Mouse (Mus musculus) liver, postnatal 0 days (tissue): Measurements from ENCODE around the gene Cspg4. TPM values are rescaled to one million over a fixed set of nuclear protein-coding genes. Genes with fewer than 3 reads are reported as not detected.

ENCODE experiments used
- ATAC-seq: fragments of 200-750 bp; cut with Nextera tagmentation; 2 replicates; pipeline ENCODE4 v1.8.0; 2017; ENCODE audit warnings: mild to moderate bottlenecking, moderate library complexity
- DNase-seq: peaks from one replicate; pipeline ENCODE4 v3.0.0-alpha.2; 2016
- H3K27ac ChIP-seq: fragments of 300-500 bp; sonication (generic); 2 replicates; pipeline ENCODE4 v1.5.1; 2014; ENCODE audit warnings: antibody characterized with exemption, moderate library complexity, mild to moderate bottlenecking, low read depth
- H3K27me3 ChIP-seq: fragments of 300-500 bp; sonication (generic); 2 replicates; pipeline ENCODE4 v1.6.1; 2014; ENCODE audit warnings: low read length, control low read depth, mixed read lengths; ENCODE audit not compliant: insufficient read depth
- H3K36me3 ChIP-seq: fragments of 300-500 bp; sonication (generic); replicated peaks from 2 replicates; pipeline ENCODE4 v1.6.1; 2014; ENCODE audit warnings: mild to moderate bottlenecking, control low read depth, low read length, moderate library complexity, mixed read lengths; ENCODE audit not compliant: insufficient read depth
- H3K4me1 ChIP-seq: fragments of 300-500 bp; sonication (generic); 2 replicates; pipeline ENCODE4 v1.6.1; 2014; ENCODE audit warnings: antibody characterized with exemption, mild to moderate bottlenecking, control low read depth; ENCODE audit not compliant: insufficient read depth
- H3K4me2 ChIP-seq: fragments of 300-500 bp; sonication (generic); 2 replicates; pipeline ENCODE4 v1.6.1; 2014; ENCODE audit warnings: low read depth, mild to moderate bottlenecking, low read length, moderate library complexity, mixed read lengths
- H3K4me3 ChIP-seq: fragments of 300-500 bp; sonication (generic); 2 replicates; pipeline ENCODE4 v1.5.1; 2014; ENCODE audit warnings: low read depth, low read length
- H3K9ac ChIP-seq: fragments of 300-500 bp; sonication (generic); replicated peaks from 2 replicates; pipeline ENCODE4 v1.6.1; 2014; ENCODE audit warnings: mild to moderate bottlenecking, moderate library complexity
- H3K9me3 ChIP-seq: fragments of 300-500 bp; sonication (generic); 2 replicates; pipeline ENCODE4 v1.6.1; 2016; ENCODE audit warnings: mild to moderate bottlenecking, control low read depth, low read length, mixed read lengths
- CTCF ChIP-seq: sonication (generic); IDR thresholded peaks from 2 replicates; pipeline ENCODE4 v1.5.1; 2016; ENCODE audit warnings: antibody characterized with exemption, low read depth
- EP300 ChIP-seq: IDR thresholded peaks from 2 replicates; pipeline ENCODE4 v1.6.1; 2016; ENCODE audit warnings: antibody characterized with exemption, low read depth, mild to moderate bottlenecking
- WGBS: fragments of 180-500 bp; shearing (Covaris S2); extraction: QIAGEN DNeasy Blood & Tissue Kit; methylation state at CpG from one replicate; pipeline ENCODE4 v1.1.7; 2014; ENCODE audit not compliant: insufficient replicate concordance; 5-methylcytosine and 5-hydroxymethylcytosine counted together
- polyA plus RNA-seq: library from polyadenylated mRNA; unstranded; fragments of >200 nt; fragmentation: Nextera tagmentation; extraction: Ambion mirVana; gene quantifications from 2 replicates; pipeline ENCODE4 v1.2.1, GENCODE M21; 2015

Gene Cspg4
- polyA plus RNA-seq, 1 experiment from 2014 or later = 0.13 TPM

DNA sequence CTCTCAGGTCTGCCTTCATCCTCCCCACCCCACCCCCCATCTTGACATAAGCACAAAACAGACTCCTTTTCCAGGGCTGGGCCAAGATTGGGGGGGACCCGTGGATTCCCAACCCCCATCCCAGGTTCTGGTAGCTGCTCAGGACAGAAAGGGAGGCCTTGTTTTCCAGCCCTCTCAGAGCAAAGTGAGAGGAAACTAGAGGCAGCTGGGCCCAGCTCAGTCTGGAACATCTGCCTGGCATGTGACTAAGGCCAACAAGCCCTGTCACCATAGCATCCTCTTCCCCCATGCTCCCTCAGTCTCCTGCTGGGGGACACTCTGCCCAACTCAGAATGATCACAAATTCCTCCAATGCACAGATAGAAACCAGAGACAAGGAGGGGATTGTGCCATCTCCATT is 50.3 kb downstream of the Cspg4 start:
- DNase-seq (no peak), ATAC-seq (no peak)
- H3K9ac ChIP-seq = no peak overlapping the region
- H3K9me3 ChIP-seq = no peaks in the 10 kb centered on the region
- no peak overlapping the region for H3K27ac ChIP-seq
- no peak for TF ChIP-seq CTCF
- TF ChIP-seq EP300 = no peak
- no peaks in the 10 kb centered on the region for H3K27me3 ChIP-seq
- H3K4me1 ChIP-seq = no peaks in the 10 kb centered on the region; the same call in 1 of the 2 replicates
- peaks cover 9% of the 10 kb centered on the region for H3K36me3 ChIP-seq
- 88% methylated on average over 1 of the region's 1 CpGs for WGBS
- no peak overlapping the region for H3K4me2 ChIP-seq
- no peak overlapping the region for H3K4me3 ChIP-seq

DNA sequence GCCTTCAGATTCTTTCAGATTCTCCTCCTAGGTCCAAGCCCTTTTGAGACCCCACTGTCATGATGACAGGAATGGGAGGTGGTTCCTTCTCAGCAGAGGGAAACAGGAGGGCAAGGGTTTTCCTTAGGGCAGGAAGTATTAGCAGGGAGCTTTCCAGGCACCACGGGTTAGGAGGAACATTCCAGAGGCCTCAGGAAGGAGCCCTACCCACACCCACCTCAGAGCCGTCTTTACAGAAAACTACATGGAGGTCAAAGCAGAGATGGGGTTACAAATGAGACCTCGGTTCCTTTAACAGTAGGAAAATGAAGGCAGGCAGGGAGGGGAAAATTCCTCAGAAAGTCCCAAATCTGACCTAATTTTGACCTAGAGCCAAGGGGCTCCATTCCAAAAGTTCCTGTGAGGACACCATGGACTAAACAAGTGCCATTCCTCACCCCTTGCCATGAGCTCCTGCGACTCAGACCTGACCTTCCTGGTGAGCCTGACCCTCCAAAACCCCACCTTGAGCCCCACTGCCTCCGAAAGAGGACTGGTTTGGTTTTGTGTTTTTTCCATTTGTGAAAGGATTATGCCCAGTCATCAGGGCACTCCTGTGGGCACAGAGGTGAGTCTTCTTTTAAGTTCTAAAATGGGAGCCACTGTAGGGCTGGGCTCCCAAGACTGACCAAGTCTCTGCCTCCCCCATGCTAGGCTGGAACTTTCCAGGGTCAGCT is 51.0 kb downstream of the Cspg4 start:
- Histone ChIP-seq H3K27me3 (no peaks in the 10 kb centered on the region), H3K4me3 (no peak overlapping the region), H3K27ac (no peak overlapping the region), H3K9ac (no peak overlapping the region), H3K4me2 (no peak overlapping the region), H3K4me1 (no peaks in the 10 kb centered on the region; the same call in 1 of the 2 replicates), H3K9me3 (no peaks in the 10 kb centered on the region), H3K36me3 (peaks cover 11% of the 10 kb centered on the region)
- TF ChIP-seq EP300 (no peak), CTCF (no peak)
- ATAC-seq (no peak), DNase-seq (no peak)
- WGBS = 62% methylated on average over 5 of the region's 5 CpGs

GRCm38 (mm10) chr9:56917131-56917530 is 52.3 kb downstream of the Cspg4 start:
- H3K9ac ChIP-seq = no peak overlapping the region
- no peaks in the 10 kb centered on the region for H3K27me3 ChIP-seq
- H3K27ac ChIP-seq = no peak overlapping the region
- WGBS = 73% methylated on average over 2 of the region's 2 CpGs
- TF ChIP-seq EP300 (no peak), CTCF (no peak)
- no peak for ATAC-seq
- no peak overlapping the region for H3K4me3 ChIP-seq
- H3K4me1 ChIP-seq = no peaks in the 10 kb centered on the region; the same call in 1 of the 2 replicates
- no peak for DNase-seq
- H3K4me2 ChIP-seq = no peak overlapping the region
- H3K36me3 ChIP-seq = peaks cover 11% of the 10 kb centered on the region
- peaks cover 4% of the 10 kb centered on the region; the same call in 1 of the 2 replicates for H3K9me3 ChIP-seq

- DNase-seq (no peak), ATAC-seq (no peak)
- 91% methylated on average over 13 of the region's 13 CpGs for WGBS
- peaks cover 11% of the 10 kb centered on the region for H3K36me3 ChIP-seq
- H3K27ac ChIP-seq = no peak overlapping the region
- H3K4me3 ChIP-seq = no peak overlapping the region
- TF ChIP-seq CTCF (no peak), EP300 (no peak)
- peaks cover 4% of the 10 kb centered on the region for H3K4me1 ChIP-seq
- H3K9ac ChIP-seq = no peak overlapping the region
- H3K4me2 ChIP-seq = no peak overlapping the region
- peaks cover 4% of the 10 kb centered on the region; the same call in 1 of the 2 replicates for H3K9me3 ChIP-seq
- no peaks in the 10 kb centered on the region for H3K27me3 ChIP-seq
Observed at GRCm38 (mm10) chr9:56918466-56918865, 53.6 kb downstream of the Cspg4 start.

DNA sequence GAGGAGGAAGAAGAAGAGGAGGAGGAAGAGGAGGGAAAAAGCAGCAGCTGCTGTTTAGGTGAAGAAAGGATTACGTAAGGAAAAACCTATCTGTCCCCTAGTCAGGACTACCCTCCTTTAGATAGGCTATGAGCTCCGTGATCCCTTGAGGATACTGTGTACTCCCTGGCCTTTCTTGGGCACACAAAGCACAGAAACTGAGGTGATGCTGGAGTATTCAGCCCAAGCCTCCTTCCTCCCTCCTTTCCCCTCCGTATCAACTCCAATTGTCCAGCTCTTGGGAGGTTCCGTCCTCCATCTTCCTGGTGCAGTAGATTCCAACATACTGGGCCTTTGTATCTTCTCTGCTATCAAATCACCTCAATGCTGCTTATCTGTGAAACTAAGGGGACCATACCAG is 57.9 kb downstream of the Cspg4 start:
- ATAC-seq (no peak), DNase-seq (no peak)
- Histone ChIP-seq H3K36me3 (0 out of 2 replicates have a peak, but pooled peaks cover 6% of the 10 kb centered on the region), H3K9ac (no peak overlapping the region), H3K4me1 (peaks cover 24% of the 10 kb centered on the region), H3K4me2 (peak overlapping the region; percentile 83), H3K9me3 (peaks cover 4% of the 10 kb centered on the region; the same call in 1 of the 2 replicates), H3K4me3 (no peak overlapping the region), H3K27me3 (no peaks in the 10 kb centered on the region), H3K27ac (no peak overlapping the region)
- WGBS = 80% methylated on average over 4 of the region's 4 CpGs
- no peak for TF ChIP-seq CTCF
- no peak for TF ChIP-seq EP300

DNA sequence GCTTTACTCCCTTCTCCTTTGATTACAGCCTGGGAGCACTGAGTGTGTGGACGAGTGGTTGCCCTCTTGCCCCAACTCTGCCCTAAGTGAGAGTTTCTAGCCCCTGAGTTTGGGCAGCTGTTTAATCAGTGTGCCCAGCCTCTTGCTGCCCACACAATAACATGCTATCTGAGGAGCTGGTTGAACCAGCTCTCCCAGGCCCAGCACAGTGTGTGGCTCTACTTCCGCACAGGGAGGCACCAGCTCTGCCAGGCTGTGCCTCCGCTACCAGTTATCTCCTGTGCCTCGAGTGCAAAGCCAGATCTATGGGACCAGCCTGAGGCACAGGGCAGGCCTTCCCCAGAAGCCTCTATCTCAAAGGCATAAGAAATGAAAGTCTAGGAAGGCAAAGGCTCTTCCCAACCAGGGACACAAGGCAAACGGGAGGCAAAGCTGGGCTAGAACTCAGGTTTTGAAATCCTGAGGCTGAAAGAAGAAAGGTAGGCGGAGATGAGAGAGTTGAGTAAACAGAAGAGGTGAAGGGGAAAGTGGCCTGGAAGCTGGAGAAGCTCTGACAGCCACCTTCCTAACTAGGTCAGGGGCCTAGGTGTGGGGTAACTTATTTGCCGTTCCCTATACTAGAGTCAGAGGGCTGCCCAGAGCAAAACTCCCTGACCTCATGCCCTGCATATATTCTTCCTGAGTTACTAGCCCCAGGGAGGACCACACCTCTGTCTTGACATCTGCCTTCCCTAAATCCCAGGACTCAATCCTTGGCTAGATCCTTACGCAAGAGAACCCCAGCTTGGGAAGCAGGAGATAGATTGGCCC is 59.2 kb downstream of the Cspg4 start:
- Histone ChIP-seq H3K9ac (peak overlapping the region; percentile 62), H3K4me2 (peak overlapping the region; percentile 83), H3K9me3 (peaks cover 4% of the 10 kb centered on the region; the same call in 1 of the 2 replicates), H3K4me3 (peak overlapping the region; percentile 28), H3K4me1 (peaks cover 31% of the 10 kb centered on the region), H3K36me3 (0 out of 2 replicates have a peak, but pooled peaks cover 2% of the 10 kb centered on the region), H3K27ac (peak overlapping the region; percentile 81), H3K27me3 (no peaks in the 10 kb centered on the region)
- peak; percentile 58 for ATAC-seq
- TF ChIP-seq EP300 (no peak), CTCF (no peak)
- WGBS = 44% methylated on average over 8 of the region's 8 CpGs
- DNase-seq = no peak
